Mouse (Mus musculus) liver, embryonic 16.5 days (tissue): Measurements from ENCODE around the gene Llcfc1. TPM values are rescaled to one million over a fixed set of nuclear protein-coding genes. Genes with fewer than 3 reads are reported as not detected.

ENCODE experiments used
- ATAC-seq: fragments of 200-750 bp; cut with Nextera tagmentation; 2 replicates; pipeline ENCODE4 v1.8.0; 2017; ENCODE audit warnings: low read depth, mild to moderate bottlenecking, moderate number of reproducible peaks, moderate library complexity
- H3K27ac ChIP-seq: fragments of 300-500 bp; sonication (generic); 2 replicates; pipeline ENCODE4 v1.5.1; 2014; ENCODE audit warnings: mild to moderate bottlenecking, low read length
- H3K27me3 ChIP-seq: fragments of 300-500 bp; sonication (generic); 2 replicates; pipeline ENCODE4 v1.6.1; 2014; ENCODE audit warnings: low read depth, low read length, mixed read lengths; ENCODE audit not compliant: control insufficient read depth, insufficient read depth
- H3K36me3 ChIP-seq: fragments of 300-500 bp; sonication (generic); 2 replicates; pipeline ENCODE4 v1.6.1; 2014; ENCODE audit warnings: mild to moderate bottlenecking; ENCODE audit not compliant: control insufficient read depth, insufficient read depth
- H3K4me1 ChIP-seq: fragments of 300-500 bp; sonication (generic); 2 replicates; pipeline ENCODE4 v1.6.1; 2014; ENCODE audit warnings: low read depth, low read length, mixed read lengths; ENCODE audit not compliant: control insufficient read depth
- H3K4me2 ChIP-seq: fragments of 300-500 bp; sonication (generic); 2 replicates; pipeline ENCODE4 v1.6.1; 2014; ENCODE audit warnings: low read depth, low read length, mixed read lengths
- H3K4me3 ChIP-seq: fragments of 300-500 bp; sonication (generic); 2 replicates; pipeline ENCODE4 v1.5.1; 2014; ENCODE audit warnings: low read depth, mild to moderate bottlenecking, low read length
- H3K9ac ChIP-seq: fragments of 300-500 bp; sonication (generic); 2 replicates; pipeline ENCODE4 v1.6.1; 2014; ENCODE audit warnings: low read depth, low read length
- H3K9me3 ChIP-seq: fragments of 300-500 bp; sonication (generic); replicated peaks from 2 replicates; pipeline ENCODE4 v1.6.1; 2016; ENCODE audit warnings: low read length; ENCODE audit not compliant: control insufficient read depth
- WGBS: fragments of 180-500 bp; shearing (Covaris S2); extraction: QIAGEN DNeasy Blood & Tissue Kit; methylation state at CpG from one replicate; pipeline ENCODE4 v1.1.7; 2014; ENCODE audit not compliant: insufficient replicate concordance; 5-methylcytosine and 5-hydroxymethylcytosine counted together
- polyA plus RNA-seq: library from polyadenylated mRNA; unstranded; fragments of >200 nt; fragmentation: Nextera tagmentation; extraction: Ambion mirVana; gene quantifications from 2 replicates; pipeline ENCODE4 v1.2.1, GENCODE M21; 2015

The Llcfc1 gene
- polyA plus RNA-seq, 1 experiment from 2014 or later: not detected

GRCm38 (mm10) chr6:41727989-41728609, 43.9 kb downstream of the Llcfc1 start:
- no peak overlapping the region for H3K4me2 ChIP-seq
- H3K36me3 ChIP-seq: no peaks in the 10 kb centered on the region
- peak overlapping the region; percentile 34; the same call in 1 of the 2 replicates for H3K9ac ChIP-seq
- no peak overlapping the region for H3K4me3 ChIP-seq
- H3K9me3 ChIP-seq: no peaks in the 10 kb centered on the region
- H3K4me1 ChIP-seq: peaks cover 4% of the 10 kb centered on the region
- peak; percentile 79 for ATAC-seq
- no peaks in the 10 kb centered on the region; the same call in 1 of the 2 replicates for H3K27me3 ChIP-seq
- WGBS: 57% methylated on average over 1 of the region's 1 CpGs
- H3K27ac ChIP-seq: no peak overlapping the region

GRCm38 (mm10) chr6:41734719-41735470, 50.7 kb downstream of the Llcfc1 start:
- H3K27me3 ChIP-seq: no peaks in the 10 kb centered on the region; the same call in 1 of the 2 replicates
- WGBS: 76% methylated on average over 5 of the region's 5 CpGs
- H3K36me3 ChIP-seq: no peaks in the 10 kb centered on the region
- H3K4me3 ChIP-seq: no peak overlapping the region
- no peaks in the 10 kb centered on the region for H3K9me3 ChIP-seq
- no peak overlapping the region for H3K27ac ChIP-seq
- ATAC-seq: no peak
- H3K9ac ChIP-seq: no peak overlapping the region
- H3K4me2 ChIP-seq: no peak overlapping the region
- no peaks in the 10 kb centered on the region for H3K4me1 ChIP-seq

Other genes with a start within 250 kb of the Llcfc1 start
- gene Gm10334, start 238.3 kb upstream of the Llcfc1 start, polyA plus RNA-seq: 0.18 and 1.7 TPM in 2 replicates
- 0.58 and 5.6 TPM in 2 replicates for gene Prss1, start 225.5 kb upstream of the Llcfc1 start, polyA plus RNA-seq
- 0.46 and 4.0 TPM in 2 replicates for gene Prss2, start 162.6 kb upstream of the Llcfc1 start, polyA plus RNA-seq
- gene Ephb6, start 78.9 kb upstream of the Llcfc1 start, polyA plus RNA-seq: 0.65 and 0.92 TPM in 2 replicates
- 0.02 and 0.06 TPM in 2 replicates for gene Trpv6, start 48.0 kb upstream of the Llcfc1 start, polyA plus RNA-seq
- 0.05 and 0.06 TPM in 2 replicates for gene Trpv5, start 3.7 kb upstream of the Llcfc1 start, polyA plus RNA-seq
- gene Kel, start 19.9 kb downstream of the Llcfc1 start, polyA plus RNA-seq: 308 and 322 TPM in 2 replicates
- gene Olfr459, start 90.7 kb downstream of the Llcfc1 start, polyA plus RNA-seq: not detected in 2 replicates
- gene Pip, start 163.1 kb downstream of the Llcfc1 start, polyA plus RNA-seq: not detected in 2 replicates
- gene Sval2, start 168.6 kb downstream of the Llcfc1 start, polyA plus RNA-seq: not detected in 2 replicates